Mouse (Mus musculus) small intestine, adult 10 weeks (tissue): Measurements from ENCODE around the gene Edem3. TPM values are rescaled to one million over a fixed set of nuclear protein-coding genes. Genes with fewer than 3 reads are reported as not detected.

Experiments
- polyA plus RNA-seq: library from polyadenylated mRNA; stranded (reverse); fragments of 350-450 nt; fragmentation: Illumina TruSeq; extraction: RNeasy Lipid Tissue Mini Kit (QIAGEN cat#74804); gene quantifications from one replicate; pipeline ENCODE4 v1.2.3, GENCODE M21; 2014; ENCODE audit warnings: low replicate concordance

Edem3 gene
- polyA plus RNA-seq = 88.2 TPM

GRCm38 (mm10) chr1:151754881-151755659 is at the start of gene Edem3:
Gene Edem3, plus strand, starts transcription at chr1:151755371.

Other genes starting within 250 kb of the Edem3 start
- gene Fam129a, start 184.2 kb upstream of the Edem3 start, polyA plus RNA-seq = 5.6 TPM